Mouse (Mus musculus) heart, adult 2 months (tissue): ENCODE results near the gene Kat5.

ENCODE experiments used
- CTCF ChIP-seq: fragments of 200-600 bp; IDR thresholded peaks from 2 replicates; pipeline ENCODE4 v1.8.1; 2022; ENCODE audit warnings: antibody characterized with exemption, mild to moderate bottlenecking, moderate library complexity
- EP300 ChIP-seq: fragments of 200-500 bp; IDR thresholded peaks from 2 replicates; pipeline ENCODE4 v1.6.1; 2011; ENCODE audit warnings: low read depth, low read length, control low read depth; ENCODE audit not compliant: insufficient read depth
- POLR2A ChIP-seq: fragments of 200-500 bp; IDR thresholded peaks from 2 replicates; pipeline ENCODE4 v1.6.1; 2011; ENCODE audit warnings: mild to moderate bottlenecking, low read depth, low read length, control low read depth; ENCODE audit not compliant: insufficient read depth

- TF ChIP-seq EP300 (no peak), CTCF (no peak), POLR2A (no peak)
Observed at GRCm38 (mm10) chr19:5554212-5554611, 55.8 kb downstream of the Kat5 start.
